Mouse (Mus musculus): ENCODE measurements at regions not wholly inside any gene's neighbourhood (a gene's known extent, or its start where the extent isn't known, plus 50 kb on each side); places are given as distances from the start of the nearest gene placed in this dataset.

DNA sequence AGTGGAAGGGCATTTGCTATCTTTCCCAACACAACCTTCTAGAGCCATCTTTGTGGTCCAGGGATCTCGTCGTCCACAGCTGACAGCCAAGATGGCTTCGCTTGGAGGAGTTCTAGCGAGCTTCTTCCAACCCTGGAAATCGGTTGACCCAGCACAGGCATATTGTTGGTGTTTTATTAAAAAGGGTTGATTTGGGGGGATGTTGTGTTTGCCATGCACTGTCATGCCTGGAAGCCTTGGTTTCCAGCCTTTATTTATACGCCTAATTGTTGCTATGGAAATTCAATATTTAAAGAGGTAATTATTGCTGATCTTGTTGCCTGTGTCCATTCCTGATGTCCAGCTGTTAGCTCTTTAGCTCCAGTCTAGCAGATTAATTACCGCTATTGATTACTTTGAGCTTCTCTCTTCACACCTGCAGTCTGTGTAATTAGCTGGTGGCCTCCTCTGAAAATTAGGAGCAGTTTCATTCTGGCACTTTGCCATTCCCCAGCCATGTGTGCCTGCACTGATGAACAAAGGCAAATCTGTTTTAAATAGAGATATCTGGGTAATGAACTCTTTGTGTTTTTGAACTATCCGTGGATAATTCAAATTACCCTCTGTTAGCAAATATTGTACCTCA is 275.4 kb downstream of the Rnf144b start:
- no peak for ATAC-seq (ENCODE audit: poor library complexity, severe bottlenecking)

DNA sequence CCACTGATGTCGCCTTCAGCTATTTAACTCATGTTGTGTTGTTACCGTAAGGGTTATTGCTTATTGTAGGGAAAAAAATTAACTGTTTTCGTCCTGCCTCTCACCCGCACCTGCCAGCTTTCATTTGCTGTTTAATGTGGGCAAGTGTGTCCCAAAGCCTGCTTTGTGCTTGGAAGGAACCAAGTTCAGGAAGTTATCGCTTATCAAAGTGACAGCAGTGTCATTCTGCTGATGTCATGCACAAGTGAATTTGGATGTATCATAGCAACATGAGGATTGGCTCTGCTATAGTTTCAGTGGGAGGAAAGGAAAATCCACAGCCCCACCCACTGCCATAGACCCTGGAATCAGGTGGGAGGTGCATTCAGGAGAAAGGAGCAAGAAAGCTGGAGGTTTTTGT is 276.5 kb downstream of the Rnf144b start:
- ATAC-seq (ENCODE audit: poor library complexity, severe bottlenecking): no peak

DNA sequence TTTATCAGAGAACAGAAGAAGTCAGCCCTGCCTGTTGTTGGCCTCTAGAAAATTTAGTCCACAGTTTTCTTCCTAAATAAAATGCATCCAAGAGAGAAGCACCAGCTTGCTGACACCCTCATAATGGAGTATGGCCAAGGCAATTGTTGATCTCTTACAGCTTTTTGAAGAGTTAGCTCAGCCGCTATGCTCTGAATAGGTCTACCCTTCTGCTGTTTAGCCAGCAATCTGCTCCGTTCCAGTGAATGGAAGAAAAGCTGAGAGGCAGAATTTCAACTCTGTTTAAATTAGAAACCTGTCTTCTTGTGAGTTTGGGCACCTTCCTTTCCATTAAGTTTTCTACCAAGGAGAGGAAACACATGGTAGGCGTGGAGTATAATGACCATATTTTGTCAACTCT is 290.8 kb downstream of the Rnf144b start:
- no peak for ATAC-seq (ENCODE audit: poor library complexity, severe bottlenecking)

DNA sequence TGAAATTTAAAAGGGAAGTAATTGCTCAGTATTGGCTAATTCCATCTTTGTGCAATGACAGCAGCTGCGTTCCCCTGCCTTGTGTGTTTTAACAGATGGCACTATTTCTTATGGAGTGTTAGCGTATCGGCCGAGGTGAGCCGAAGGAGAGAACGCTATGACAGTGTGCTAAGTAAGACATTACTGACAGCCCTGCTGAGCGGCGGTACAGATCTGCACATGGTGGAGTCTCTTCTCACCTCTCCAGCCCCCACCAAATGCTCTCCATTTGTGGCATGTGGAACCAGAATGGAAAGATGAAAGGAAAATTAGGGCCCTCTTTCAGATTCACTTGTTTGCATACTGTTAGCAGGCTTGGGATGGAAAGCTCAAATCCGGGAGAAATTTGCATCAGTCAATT is 291.5 kb downstream of the Rnf144b start:
- ATAC-seq (ENCODE audit: poor library complexity, severe bottlenecking): no peak

DNA sequence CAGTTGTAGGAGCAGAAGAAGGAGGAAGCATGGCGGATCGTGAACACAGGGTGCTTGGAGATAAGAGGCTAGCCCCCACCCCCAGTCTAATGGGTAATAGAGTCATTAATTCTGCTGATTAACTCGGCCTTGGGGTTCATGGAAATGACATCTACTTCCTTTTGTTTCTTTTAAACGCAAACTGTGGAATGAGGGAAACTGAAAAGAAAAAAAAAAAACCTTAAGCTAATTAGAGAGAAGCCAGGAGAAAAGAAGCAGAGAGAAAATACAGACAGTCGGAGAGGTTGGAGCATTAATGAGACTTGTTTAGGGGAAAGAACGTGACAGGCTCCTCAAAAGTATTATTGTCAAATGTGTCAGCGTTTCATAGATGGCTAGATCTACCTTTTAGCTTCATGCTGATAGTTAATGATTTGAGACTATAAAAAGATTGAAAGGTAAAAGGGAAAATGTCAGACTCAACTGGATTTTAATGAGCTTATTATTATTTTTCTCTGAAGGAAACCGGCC is 307.5 kb downstream of the Rnf144b start:
- no peak for ATAC-seq (ENCODE audit: poor library complexity, severe bottlenecking)

DNA sequence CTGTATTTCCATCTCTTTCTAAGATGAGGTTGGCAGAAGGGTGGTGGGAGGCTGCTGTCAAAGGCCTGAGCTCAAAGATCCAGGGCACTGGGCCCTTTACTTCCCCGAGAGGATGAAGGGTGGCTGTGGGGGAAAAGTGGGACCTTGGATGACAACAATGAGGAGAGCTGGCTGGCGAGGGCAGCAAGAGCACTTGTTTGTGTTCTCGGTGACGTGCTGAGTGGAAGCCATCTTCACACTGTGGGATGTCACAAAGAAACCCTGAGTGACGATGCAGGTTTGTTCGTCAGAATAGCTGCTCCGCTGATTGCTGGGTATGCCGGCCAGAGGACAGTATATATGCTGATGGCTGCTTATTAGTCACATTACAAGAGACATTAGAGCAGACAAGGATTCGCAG is 308.0 kb downstream of the Rnf144b start:
- no peak for ATAC-seq (ENCODE audit: poor library complexity, severe bottlenecking)

DNA sequence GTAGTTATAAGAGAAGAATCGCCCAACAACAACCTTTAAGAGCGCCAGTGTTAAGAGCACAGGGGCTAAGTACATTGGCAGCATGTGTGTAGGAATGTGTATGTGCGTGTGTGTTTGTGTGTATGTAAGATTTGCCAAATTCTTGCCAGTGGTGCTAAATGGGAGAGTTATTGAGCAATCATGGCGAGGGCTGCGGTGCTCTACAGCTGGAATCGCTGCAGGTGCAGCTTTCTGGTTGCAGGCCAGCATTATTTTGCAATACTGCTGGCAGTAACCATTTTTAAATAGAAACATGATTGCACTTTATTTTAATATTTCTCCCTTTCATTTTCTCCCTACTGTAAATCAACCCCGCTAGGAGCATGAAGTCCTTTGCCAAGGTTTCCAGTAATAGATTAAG is 313.2 kb downstream of the Rnf144b start:
- ATAC-seq (ENCODE audit: poor library complexity, severe bottlenecking): no peak

DNA sequence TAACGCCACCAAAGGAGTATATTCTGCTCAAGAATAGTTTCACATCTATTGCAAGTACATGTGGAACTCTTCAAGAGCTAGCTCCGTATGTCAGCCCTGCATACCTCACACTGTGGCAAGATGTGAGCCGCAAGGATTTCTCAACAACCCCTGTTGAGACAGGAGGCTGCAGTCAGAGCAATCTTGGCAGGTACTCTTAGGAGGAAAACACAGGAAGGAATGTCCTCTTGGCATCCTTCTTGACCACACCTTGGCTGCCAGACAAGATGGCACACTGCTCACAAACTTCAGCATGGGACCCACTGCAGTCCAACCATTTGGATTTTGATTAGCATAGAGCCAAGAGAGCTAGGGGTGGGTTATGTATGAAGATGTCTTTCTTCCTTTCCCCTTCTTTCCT is 322.4 kb downstream of the Rnf144b start:
- no peak for ATAC-seq (ENCODE audit: poor library complexity, severe bottlenecking)

DNA sequence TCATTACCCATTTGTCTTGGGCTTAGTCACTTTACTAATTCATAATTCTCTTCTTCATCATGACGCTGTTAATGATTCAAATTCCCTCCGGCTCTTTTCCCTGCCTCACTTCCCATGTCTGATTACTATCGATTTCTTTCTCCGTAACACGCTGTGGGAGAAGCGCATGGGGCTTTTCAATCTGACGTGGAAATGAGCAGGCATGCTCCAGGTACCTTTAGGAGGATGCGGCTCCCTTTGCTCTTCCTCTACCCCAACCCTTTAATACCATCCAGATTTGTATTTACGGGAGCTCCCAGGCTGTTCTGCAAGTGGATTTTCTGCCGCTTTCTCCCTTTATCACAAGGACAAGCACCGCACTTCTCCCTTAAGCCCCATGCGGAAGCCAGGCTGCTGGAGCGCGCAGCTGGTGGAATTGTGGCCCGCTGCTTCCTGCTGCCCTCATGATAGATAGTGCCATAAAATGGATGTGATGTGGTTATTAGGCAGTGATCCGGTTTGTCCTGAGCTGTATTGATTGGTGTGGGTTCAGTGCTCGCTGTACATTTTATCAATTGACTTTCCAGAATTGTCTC is 329.8 kb downstream of the Rnf144b start:
- no peak for ATAC-seq (ENCODE audit: poor library complexity, severe bottlenecking)

DNA sequence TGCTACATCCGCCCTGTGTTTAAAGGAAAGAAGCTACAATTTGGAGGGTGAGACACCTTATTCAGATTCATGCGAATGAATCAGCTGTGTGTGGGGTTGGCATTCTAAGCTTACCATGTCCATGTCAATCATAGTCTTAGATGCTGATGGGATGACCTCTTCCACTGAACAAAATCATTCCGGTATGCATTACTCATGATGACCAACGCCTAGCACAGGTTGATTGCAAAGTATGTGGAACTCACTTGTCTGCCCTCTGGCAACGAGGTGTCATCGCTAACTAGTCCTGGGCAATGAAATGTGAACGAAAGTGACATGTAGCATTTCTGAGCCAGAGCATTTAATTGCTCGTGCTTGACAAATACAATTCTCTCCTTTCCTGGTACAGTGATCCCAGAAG is 339.7 kb downstream of the Rnf144b start:
- ATAC-seq (ENCODE audit: poor library complexity, severe bottlenecking): no peak

DNA sequence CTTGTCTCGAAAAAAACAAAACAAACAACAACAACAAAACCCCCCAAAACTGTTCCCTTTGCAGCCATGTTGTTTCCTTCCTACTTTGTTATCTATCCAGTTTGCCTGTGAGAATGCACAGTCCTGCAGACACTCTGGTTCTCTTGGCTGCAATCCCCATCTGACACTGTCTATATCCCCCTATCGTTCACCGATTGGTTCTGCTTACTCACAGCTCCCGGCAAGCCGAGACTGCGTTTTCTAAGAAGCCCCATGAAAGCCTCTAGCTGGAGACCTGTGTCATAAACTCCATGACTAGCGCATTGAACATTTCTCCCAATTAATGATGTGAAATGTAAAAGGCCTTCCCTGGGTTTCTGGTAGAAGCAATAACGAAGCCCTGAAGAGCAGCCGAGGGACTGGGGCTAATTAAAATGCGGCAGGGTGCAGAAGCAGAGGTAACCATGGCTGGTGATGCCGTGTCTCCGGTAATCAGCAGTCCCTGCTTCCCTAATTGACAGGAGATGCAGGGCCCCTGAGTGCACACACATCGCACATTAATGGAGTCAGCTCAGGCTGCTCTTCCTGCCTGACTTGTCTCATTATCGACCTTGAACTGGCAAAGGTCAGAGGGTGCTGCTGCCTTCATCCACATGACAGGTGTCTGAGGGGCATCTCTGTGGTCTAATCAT is 349.2 kb downstream of the Rnf144b start:
- ATAC-seq (ENCODE audit: poor library complexity, severe bottlenecking): no peak

DNA sequence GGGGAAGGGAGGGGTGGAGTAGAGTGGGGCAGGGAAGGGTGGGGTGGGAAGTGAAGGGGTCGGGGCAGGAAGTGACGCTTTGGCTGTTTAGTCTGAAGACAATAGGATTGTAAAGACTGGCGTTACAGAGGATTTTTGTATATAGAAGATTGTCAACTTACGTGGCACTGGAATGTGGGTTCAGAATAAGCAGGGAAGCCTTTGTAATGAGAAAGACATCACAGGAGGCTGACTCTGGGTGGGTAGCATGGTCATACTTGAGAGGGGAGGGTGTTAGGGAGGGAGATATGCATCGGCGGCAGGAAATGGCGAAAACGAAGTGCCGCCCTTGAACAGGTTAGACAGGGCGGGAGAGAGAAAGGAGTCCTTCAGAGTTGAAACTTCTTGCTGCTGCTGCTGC is 357.7 kb downstream of the Rnf144b start:
- ATAC-seq (ENCODE audit: poor library complexity, severe bottlenecking): no peak

DNA sequence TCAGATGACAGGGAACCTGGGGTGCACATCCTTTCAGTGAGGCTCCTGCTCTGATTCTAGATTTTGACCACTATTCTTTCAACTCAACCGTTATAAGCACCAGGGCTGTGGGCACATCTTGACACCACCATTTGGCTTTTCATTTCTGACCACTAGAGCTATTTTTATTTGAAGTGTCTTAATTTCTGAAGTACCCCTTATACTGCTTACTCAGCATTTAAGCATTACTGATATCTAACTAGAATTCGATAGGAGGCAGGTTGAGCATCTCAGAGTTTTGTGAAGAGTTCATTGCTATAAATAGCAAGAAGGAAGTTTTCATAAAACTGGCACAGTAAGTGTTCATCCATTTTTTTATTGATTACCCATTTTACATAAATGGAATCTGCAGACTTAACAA is 362.4 kb downstream of the Rnf144b start:
- no peak for ATAC-seq (ENCODE audit: poor library complexity, severe bottlenecking)

DNA sequence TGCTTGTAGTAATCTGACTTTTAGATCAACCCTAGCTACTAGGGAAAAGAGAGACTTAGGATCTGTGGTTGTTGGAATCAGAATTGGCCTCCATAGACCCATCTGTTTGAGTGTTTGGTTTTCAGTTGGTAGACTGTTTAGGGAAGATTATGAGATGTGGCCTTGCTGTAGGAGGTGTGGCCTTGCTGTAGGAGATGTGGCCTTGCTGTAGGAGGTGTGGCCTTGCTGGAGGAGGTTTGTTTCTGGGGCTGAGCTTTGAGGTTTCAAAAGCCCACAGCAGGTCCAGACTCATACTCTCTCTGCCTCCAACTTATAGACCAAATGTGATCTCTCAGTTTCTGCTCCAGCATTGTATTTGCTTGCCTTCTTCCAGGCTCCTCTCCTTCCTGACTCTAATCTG is 363.7 kb downstream of the Rnf144b start:
- ATAC-seq (ENCODE audit: poor library complexity, severe bottlenecking): no peak

DNA sequence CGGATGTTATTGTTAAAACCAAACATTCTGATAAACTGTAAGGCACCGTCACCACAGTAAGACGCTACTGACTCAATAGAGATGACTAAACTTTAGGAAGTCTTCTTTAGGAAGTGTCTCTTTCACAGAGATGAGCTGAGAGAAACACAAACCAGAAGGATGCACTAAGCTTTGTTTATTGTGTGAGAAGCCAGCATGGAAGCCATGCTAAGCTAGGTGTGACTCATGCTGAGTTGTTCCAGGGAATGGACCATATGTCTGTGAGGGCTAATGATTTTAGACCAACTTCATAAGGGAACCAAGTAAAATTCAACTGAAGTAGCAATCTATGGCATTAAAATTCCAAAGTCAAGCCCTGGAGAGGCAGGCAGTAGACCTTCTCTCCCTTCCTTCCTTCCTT is 364.2 kb downstream of the Rnf144b start:
- ATAC-seq (ENCODE audit: poor library complexity, severe bottlenecking): no peak

DNA sequence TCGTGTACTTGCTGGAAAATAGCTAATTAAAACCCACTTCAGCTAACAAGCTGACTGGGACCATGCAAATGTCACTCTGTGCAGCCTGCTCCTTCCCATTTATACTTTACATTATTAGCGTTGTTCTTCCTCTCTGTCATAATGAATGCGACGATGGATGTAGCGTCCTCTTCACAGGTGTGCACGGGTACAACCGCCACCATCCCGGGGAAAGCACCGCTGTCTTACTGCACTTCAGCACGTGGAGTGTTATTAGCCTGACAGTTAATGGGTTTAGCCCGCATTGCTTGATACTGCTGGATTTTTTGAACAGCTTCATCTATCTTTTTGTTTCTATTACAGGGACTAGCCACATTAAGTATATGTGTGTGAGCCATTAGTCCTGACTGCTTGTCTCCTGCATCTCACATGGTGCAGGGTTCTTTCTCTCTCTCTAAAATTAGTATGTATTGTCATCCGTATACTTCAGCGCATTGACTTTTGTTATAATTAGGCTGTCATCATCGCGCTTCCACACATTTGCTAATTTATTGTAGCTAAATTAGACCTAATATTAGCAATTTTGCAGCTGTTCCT is 383.0 kb downstream of the Rnf144b start:
- ATAC-seq (ENCODE audit: poor library complexity, severe bottlenecking): no peak

DNA sequence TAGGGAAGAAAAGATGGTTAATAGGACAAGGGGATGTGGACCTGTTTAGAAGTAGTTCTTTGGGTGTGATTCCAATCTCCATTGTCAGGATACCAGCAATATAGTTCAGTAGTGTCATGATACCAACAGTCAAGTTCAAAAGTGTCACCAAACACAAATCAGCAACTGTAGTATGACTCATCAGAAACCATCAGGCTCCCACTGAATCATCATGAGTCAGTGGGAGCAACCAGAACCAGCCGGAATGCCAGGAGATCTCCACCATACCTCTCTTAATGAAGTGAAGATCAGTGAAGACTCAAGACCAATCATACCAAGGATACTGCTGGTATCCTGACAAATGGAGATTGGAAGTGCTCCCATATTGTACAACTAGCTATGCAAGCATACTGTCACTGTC is 410.5 kb downstream of the Rnf144b start:
- ATAC-seq (ENCODE audit: poor library complexity, severe bottlenecking): no peak

DNA sequence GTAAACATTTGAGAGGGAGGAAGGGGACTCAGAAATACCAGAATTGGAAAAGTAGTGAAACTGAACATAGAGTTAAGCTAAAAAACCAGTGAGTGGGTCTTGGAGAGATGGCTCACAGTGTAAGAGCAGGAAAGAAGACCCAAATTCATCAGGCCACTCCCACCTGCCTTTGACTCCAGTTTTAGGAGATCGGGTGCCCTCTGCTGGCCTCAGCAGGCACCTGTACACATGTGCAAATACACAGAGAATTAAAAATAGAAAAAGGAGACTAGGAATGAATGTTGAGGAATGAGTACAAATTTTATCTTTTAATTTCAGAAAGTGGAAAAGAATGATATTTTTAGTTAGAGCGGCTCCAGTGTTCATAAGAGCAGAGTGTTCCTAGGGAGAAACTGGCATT is 414.7 kb downstream of the Rnf144b start:
- no peak for ATAC-seq (ENCODE audit: poor library complexity, severe bottlenecking)

DNA sequence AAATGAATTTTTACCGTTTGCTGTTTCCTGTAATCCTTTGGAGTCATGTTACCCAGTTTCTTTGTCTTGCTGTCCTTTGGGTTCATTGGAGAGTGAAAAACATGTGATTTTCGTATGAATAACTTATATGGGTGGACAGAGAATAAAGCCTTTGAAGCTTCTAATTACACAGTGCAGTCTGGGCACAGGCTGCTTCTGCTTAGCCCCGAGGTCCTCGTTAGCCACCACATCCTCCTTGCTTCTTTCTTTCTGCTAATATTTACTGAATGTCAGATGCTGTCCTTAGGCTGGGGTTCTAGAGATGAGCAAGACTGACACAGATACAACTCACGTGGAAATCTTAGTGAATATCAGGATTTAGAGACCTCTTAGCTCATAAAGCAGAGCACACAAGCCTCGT is 427.2 kb downstream of the Rnf144b start:
- no peak for ATAC-seq (ENCODE audit: poor library complexity, severe bottlenecking)

DNA sequence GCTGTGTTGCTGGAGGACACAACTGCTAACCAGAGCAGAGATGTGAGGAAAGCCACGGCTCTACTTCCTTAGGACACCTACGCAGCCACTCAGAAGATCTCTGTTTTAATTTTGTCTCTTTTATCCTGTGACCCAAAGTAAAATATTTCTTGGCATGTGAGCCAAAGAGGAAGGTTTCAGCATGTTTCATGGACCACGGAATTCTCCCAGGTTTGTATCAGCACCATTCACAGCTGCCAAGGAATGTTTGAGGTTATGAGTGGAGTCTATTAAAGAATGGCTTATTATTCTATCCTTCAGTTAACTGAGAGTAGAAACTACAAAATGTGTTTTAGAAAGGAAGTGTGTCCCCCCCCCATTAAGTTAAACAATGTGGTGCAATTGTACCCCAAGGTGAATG is 429.8 kb downstream of the Rnf144b start:
- ATAC-seq (ENCODE audit: poor library complexity, severe bottlenecking): no peak

DNA sequence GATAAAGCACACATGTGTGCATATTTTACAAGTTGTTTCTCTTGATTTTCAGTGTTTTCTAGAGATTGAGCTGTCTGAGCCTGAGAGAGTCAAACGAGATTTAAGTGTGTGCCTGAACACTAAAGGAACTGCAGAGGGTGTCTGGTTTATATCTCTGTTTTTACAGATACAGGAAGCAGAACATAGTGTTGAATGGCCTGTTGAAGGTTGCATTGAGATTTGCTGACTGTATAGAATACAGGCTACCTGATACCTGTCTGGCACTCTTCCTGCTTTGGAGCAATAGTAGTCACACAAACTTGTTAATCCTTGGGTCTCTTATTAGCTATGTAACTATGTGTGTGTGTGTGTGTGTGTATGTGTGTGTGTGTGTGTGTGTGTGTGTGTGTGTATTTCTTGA is 431.7 kb downstream of the Rnf144b start:
- no peak for ATAC-seq (ENCODE audit: poor library complexity, severe bottlenecking)
